Mouse (Mus musculus) adipocyte (in vitro differentiated cells): ENCODE results near the gene Nfix.
A peak's percentile ranks its signal among the peaks of the same experiment; 100 is the strongest.

Source experiments
- DNase-seq: peaks from one replicate; pipeline ENCODE4 v3.0.0-alpha.2; 2016; ENCODE audit warnings: low spot score

The Nfix gene

GRCm38 (mm10) chr8:84781686-84782505 lies 18.2 kb downstream of the Nfix start:
- DNase-seq, result peak; percentile 57

GRCm38 (mm10) chr8:84780949-84781680 lies 19.0 kb downstream of the Nfix start:
- no peak for DNase-seq

GRCm38 (mm10) chr8:84780225-84780555 lies 20.0 kb downstream of the Nfix start:
- DNase-seq, result no peak

- no peak for DNase-seq
Measured at GRCm38 (mm10) chr8:84779519-84780224, 20.5 kb downstream of the Nfix start.

- DNase-seq, result peak; percentile 67
Measured at GRCm38 (mm10) chr8:84778638-84779380, 21.3 kb downstream of the Nfix start.

- no peak for DNase-seq
Measured at GRCm38 (mm10) chr8:84777899-84778637, 22.1 kb downstream of the Nfix start.

GRCm38 (mm10) chr8:84776569-84776968 lies 23.6 kb downstream of the Nfix start:
- DNase-seq, result no peak

GRCm38 (mm10) chr8:84775621-84776113 lies 24.5 kb downstream of the Nfix start:
- DNase-seq, result peak; percentile 59

GRCm38 (mm10) chr8:84775105-84775591 lies 25.0 kb downstream of the Nfix start:
- DNase-seq, result peak; percentile 44

- DNase-seq, result peak; percentile 77
Measured at GRCm38 (mm10) chr8:84774473-84774911, 25.7 kb downstream of the Nfix start.

GRCm38 (mm10) chr8:84773833-84774232 lies 26.3 kb downstream of the Nfix start:
- peak; percentile 93 for DNase-seq

GRCm38 (mm10) chr8:84773304-84773703 lies 26.8 kb downstream of the Nfix start:
- no peak for DNase-seq

- no peak for DNase-seq
Measured at GRCm38 (mm10) chr8:84772628-84773027, 27.5 kb downstream of the Nfix start.

GRCm38 (mm10) chr8:84771941-84772378 lies 28.2 kb downstream of the Nfix start:
- DNase-seq, result no peak

- DNase-seq, result no peak
Measured at GRCm38 (mm10) chr8:84771000-84771687, 29.0 kb downstream of the Nfix start.

GRCm38 (mm10) chr8:84770100-84770953 lies 29.8 kb downstream of the Nfix start:
- DNase-seq, result no peak

GRCm38 (mm10) chr8:84769324-84769723 lies 30.8 kb downstream of the Nfix start:
- no peak for DNase-seq

GRCm38 (mm10) chr8:84768343-84769095 lies 31.6 kb downstream of the Nfix start:
- DNase-seq, result no peak
